Mouse (Mus musculus) frontal cortex, postnatal 10 days (tissue): Measurements from ENCODE around the gene Gm4450.
"Not testable (repeated sequence)": the region's sequence is repeated elsewhere in the genome, so short reads cannot be mapped to it uniquely, and the experiment has no call there.

Experiments
- DNase-seq, 2 experiments: peaks; one replicate each; pipeline ENCODE4 v3.0.0; 2022; ENCODE audit warnings: low spot score in 2 of 2, mixed read lengths in 1 of 2

Gm4450 gene

DNA sequence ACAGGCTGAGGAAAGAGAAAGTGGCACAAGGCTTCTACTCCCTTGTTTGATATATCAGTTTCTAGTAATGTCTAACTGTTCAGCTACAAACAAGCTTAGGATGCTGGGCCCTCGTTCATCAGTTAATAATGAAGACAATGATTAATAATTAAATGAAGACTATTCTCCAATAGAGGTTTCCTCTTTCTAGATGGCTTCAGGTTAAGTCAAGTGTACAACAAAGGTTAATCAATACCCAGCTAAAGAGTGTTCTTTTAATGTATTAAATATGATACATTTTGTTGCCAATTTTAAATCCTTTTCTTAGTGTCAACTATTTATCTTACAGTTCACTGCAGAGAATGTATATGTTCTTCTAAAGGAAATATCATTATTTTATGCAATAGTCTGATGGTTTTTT lies at the start of gene Gm4450:
Gm4450 (minus strand) TSS at position 101 of the 400 bp plus-strand sequence.
- not testable (repeated sequence) for DNase-seq

DNA sequence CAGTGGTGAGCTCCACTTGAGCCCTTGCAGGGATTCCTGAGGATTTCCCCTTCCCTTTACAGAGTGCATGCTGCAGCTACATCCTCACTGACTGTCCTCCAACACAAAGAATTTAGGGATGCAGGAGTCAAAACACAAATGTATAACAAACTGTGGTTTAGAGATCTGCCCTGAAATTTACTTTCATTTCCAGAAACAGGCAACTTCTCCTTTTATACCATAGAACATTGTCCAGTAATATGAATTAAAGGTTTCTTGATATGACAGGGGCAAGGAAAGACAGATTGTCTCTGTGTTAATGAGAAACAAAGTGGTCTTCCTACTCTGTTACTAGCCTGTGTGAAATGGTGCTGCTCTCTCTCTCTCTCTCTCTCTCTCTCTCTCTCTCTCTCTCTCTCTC lies 40.5 kb upstream of the Gm4450 start:
- DNase-seq = not testable (repeated sequence)

DNA sequence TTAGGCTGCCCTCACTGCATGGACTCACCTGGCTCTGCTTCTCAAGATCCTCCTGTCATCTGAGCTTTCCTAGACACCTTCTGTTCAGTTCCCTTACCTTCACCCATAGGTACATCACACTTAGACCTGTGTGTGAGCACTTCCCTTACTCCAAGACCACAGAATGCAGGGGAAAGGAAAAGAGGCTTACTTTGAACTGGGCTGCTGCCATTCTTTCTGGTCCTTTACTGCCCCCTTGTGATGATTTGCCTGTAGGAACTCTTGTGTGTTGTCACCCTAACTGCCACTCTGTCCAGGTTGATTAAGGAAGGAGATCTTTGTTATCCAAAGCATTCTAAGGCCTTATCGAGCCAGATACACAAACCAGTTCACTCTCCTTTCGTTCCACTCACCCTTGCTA lies 39.8 kb upstream of the Gm4450 start:
- not testable (repeated sequence) for DNase-seq

DNA sequence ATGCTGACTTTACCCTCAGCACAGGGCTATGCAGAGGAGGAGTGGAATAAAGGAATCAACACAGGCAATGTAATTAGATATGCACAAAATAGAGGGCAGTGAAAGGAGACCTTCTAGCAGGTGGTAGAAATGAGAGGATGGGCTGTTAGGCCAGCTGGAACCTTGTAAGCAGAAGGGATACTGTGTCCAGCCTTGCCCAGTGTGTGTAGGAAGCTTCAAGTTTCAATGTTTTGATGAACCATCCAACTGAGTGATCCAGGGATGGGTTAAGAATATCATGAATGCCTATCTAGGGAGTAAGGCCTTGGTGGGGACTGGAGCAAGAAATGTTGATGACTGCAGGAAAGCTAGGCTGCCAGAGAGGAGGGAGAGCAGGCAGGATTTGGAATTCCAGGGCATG lies 38.1 kb upstream of the Gm4450 start:
- DNase-seq = not testable (repeated sequence)

DNA sequence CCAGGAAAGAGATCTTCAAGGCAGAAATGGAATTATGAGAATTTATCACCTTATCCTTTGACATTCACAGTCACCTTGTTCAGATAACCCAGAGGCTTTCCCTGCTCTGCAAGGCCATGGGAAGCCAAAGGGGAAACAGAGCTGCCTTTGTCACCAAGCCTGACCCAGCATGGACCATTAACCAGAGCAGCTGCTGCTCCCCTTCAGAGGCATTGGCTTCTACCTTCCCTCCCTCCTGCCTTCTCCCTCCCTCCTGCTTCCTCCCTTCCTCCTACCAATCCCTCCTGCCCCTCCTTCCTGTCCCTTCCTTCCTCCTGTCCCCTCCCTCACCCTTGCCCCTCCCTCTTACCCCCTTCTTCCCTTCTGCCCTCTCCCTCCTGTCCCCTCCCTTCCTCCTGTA lies 37.3 kb upstream of the Gm4450 start:
- DNase-seq = not testable (repeated sequence)

DNA sequence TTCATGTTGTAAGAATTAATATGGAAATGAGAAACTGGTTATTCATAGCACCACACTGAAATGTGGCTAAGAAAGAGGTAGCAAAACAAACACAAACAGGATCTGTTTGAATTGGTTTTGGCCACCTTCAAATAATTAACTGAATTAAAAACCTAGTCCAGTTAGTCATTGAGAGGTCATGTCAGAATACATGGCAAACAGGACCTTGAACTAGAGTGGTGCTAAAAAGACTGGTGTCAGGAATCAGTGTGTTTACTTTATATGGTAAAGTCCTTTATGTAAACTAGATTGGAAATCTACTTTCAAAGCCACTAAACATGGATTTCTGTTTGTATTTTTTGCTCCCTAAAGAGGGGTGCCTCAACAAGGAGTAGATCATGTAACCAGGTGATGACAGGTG lies 14.6 kb upstream of the Gm4450 start:
- DNase-seq = not testable (repeated sequence)

DNA sequence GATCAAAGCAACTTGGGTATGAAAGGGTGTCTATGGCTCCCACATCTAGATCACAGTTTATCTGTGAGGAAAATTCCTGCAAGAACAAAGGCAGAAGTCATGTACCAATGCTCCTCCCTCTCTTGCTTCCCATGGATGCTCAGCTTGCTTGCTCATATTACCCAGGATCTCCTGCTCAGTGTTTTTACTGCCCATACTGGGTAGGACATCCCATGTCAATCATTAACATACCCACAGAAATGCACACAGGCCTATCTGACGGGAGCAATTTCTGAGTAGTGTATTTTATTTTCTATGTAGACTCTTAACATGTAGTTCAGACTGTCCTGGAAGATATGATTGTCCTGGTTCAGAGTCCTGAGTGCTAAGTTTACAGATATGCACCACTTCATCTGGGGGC lies 14.1 kb upstream of the Gm4450 start:
- DNase-seq = not testable (repeated sequence)

DNA sequence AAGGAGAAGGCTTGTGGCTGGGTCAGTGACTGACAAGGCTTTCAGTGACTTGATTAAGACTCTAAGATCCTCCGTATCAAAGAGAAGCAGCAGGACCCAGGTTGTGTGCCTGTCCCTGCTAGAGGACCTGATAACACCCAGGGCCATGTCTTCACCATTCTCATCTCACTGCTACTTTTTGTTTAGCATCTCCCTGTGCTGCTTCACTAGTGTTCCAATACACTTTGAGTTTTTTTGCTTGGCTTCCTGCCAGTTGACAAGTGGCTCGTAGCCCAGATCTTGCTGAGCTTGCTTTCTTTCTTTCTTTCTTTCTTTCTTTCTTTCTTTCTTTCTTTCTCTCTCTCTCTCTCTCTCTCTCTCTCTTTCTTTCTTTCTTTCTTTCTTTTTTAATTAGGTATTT lies 12.4 kb upstream of the Gm4450 start:
- not testable (repeated sequence) for DNase-seq

DNA sequence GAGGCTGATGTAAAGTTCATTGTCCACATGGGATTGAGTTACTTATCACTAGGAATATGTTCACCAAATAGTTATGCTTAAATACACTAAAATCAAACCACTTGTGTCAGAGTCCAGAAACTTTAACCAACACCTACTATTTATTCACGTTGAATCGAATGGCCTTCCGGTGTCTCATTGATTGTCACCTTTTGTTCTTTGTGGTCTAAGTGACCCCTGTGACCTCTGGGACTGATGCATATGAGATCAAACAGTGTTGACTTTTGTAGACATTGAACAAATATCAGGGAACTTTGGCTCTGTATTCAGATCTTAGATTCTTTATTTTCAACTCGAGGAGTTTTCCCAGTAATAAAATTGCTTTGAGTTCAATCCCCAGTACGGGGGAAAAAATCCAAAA lies 3.1 kb downstream of the Gm4450 start:
- not testable (repeated sequence) for DNase-seq

DNA sequence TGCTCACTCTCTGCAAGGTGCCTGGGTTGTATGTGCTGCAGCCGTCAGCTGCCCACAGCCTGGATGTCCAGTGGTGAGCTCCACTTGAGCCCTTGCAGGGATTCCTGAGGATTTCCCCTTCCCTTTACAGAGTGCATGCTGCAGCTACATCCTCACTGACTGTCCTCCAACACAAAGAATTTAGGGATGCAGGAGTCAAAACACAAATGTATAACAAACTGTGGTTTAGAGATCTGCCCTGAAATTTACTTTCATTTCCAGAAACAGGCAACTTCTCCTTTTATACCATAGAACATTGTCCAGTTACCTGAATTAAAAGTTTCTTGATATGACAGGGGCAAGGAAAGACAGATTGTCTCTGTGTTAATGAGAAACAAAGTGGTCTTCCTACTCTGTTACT lies 13.0 kb downstream of the Gm4450 start:
- DNase-seq = not testable (repeated sequence)

DNA sequence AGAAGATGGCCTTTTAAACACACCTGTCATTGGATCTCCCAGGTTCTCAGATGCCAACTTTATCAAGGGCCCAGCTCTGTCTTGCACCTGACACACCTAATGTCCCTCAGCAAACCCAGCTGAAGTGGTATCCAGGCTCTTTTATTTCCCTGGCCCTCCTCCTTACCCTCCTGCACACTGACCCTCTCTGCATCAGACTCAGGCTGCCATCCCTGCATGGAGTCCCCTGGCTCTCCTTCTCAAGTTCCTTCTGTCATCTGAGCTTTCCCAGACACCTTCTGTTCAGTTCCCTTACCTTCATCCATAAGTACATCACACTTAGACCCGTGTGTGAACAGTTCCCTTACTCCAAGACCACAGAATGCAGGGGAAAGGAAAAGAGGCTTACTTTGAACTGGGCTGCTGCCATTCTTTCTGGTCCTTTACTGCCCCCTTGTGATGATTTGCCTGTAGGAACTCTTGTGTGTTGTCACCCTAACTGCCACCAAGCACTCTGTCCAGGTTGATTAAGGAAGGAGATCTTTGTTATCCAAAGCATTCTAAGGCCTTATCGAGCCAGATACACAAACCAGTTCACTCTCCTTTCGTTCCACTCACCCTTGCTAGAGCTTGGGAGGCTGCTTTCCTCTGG lies 13.7 kb downstream of the Gm4450 start:
- DNase-seq = not testable (repeated sequence)

DNA sequence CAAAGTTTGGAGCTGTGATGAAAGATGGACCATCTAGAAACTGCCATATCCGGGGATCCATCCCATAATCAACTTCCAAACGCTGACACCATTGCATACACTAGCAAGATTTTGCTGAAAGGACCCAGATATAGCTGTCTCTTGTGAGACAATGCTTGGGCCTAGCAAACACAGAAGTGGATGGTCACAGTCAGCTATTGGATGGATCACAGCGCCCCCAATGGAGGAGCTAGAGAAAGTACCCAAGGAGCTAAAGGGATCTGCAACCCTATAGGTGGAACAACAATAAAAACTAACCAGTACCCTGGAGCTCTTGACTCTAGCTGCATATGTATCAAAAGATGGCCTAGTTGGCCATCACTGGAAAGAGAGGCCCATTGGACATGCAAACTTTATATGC lies 14.7 kb downstream of the Gm4450 start:
- DNase-seq = not testable (repeated sequence)

DNA sequence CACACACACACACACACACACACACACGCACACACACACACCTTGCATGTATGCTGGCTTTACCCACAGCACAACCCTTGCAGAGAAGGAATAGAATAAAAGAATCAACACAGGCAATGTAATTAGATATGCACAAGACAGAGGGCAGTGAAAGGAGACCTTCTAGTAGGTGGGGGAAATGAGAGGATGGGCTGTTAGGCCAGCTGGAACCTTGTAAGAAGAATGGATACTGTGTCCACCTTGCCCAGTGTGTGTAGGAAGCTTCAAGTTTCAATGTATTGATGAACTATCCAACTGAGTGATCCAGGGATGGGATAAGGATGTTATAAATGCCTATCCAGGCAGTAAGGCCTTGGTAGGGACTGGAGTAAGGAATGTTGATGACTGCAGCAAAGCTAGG lies 21.9 kb downstream of the Gm4450 start:
- DNase-seq = no peak

DNA sequence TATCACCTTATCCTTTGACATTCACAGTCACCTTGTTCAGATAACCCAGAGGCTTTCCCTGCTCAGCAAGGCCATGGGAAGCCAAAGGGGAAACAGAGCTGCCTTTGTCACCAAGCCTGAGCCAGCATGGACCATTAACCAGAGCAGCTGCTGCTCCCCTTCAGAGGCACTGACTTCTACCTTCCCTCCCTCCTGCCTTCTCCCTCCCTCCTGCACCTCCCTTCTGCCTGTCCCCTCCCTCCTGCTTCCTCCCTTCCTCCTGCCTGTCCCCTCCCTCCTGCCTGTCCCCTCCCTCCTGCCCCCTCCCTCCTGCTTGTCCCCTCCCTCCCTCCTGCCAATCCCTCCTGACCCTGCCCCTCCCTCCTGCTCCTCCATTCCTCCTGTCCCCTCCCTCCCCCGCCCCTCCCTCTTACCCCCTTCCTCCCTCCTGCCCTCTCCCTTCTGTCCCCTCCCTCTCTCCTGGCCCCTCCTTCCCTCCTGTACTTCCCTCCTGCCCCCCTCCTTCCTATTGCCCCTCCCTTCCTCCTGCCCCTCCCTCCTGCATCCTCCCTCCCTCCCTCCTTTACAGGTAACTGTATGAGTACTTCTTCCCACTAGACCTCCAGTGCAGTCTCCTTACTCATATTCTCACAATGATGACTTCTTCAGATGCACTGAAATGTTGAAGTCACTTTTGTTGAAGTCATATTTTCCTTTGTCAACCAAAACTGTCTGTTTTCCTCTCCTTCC lies 22.7 kb downstream of the Gm4450 start:
- DNase-seq = no peak

DNA sequence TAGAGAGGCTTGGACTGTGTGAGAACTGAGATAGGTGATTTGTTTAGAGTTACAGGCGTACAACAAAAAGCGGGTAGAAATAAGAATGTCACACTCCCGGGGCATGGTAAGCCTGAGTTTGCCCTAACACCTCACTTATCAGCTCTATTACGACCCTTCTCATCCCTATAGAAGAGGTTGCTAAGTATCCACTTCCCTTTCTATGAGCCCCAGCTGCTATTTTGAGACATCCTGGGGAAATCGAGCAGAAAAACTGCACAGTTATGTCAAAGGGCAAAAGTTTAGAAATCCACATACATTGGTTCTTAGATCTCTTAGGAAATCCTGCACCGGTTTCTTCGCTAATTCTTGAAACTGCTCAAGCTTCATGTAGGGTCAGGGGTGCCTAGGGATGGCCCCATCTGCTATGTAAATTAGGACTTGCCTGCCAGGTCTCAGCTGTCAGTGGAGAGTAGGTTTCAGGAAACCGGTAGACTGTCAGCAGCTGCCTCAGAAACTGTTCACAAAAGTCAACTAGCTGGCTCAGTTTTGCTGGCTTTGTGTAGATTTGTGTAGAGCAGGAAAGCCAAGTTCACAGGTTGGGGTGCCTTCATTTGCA lies 27.9 kb downstream of the Gm4450 start:
- DNase-seq = no peak

DNA sequence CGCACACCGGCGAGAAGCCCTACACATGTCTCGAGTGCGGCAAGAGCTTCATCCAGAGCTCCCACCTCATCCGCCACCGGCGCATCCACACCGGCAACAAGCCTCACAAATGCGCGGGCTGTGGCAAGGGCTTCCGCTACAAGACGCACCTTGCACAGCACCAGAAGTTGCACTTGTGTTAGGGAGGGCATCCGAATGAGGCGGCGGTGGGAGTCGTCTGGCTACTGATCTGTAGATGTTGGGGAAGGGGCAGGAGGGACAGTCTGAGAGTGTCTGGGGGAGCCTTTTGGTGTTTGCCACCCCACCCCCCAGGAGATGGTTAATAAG lies 28.5 kb downstream of the Gm4450 start:
- no peak for DNase-seq

DNA sequence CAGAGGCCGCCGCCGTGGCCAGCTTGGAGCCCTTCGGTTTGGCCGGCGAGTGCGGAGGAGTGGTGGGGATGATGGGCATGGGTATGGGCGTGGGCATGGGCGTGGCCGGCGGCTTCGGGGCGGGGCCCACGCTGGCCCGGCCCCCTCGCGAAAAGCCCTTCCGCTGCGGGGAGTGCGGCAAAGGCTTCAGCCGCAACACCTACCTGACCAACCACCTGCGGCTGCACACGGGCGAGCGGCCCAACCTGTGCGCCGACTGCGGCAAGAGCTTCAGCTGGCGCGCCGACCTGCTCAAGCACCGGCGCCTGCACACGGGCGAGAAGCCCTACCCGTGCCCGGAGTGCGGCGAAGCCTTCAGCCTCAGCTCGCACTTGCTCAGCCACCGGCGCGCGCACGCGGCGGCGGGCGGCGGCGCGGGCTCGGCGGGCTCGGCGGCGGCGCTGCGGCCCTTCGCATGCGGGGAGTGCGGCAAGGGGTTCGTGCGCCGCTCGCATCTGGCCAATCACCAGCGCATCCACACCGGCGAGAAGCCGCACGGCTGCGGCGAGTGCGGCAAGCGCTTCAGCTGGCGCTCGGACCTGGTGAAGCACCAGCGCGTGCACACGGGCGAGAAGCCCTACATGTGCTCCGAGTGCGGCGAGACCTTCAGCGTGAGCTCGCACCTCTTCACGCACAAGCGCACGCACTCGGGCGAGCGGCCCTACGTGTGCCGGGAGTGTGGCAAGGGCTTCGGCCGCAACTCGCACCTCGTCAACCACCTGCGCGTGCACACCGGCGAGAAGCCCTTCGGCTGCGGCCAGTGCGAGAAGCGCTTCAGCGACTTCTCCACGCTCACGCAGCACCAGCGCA lies 29.1 kb downstream of the Gm4450 start:
- peak; percentile 36 to 70 for DNase-seq

DNA sequence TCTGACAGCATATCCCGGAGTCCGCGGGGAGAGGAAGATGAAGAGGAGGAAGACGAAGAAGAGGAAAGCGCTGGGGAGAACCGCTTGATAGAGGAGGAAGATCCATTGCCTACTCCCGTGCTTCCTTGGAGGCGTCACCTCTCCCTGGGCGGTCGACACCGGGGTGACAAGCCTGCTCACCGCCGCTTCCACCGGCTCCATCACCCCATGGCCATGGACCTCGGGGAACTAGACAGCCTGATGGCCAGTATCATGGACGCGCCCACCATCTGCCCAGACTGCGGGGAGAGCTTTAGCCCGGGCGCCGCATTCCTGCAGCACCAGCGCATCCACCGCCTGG lies 29.7 kb downstream of the Gm4450 start:
- DNase-seq = peak in 1 of 2 experiments; percentile 76

DNA sequence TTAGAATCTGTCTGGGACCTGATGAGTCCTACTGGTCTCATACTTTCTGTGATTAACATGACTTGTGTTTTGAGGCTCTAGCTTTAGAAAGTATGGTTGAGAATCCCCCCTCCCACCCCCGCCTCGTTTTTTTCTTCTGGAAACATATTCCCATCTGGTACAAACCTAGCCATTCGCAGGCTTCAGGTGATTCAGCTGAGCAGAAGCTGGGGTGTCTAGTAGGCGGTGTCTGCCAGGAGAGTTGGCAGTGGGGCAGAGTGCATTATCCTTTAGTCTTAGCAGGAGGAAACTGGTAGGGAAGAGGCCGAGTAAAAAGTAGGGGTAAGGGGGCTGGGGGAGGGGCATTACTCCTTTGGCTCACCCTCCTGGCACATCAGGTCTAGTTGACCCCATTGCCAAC lies 30.2 kb downstream of the Gm4450 start:
- DNase-seq = no peak

DNA sequence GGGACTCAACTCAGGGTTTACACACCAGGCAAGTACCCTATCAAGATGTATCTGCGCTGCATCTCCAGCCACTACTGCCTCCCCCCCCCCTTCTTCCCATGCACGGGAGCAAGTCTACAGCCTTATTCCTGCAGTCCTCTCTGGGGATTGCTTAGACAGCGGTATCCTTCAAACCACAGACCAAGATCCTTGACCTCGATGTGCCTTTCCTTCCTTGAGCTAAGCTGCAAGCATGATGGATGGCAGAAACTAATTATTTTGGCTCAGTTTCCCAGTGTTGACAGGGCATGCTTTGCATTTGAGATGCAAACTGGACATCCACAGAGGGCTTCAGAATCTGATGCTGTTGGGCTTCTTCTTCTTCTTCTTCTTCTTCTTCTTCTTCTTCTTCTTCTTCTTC lies 34.0 kb downstream of the Gm4450 start:
- DNase-seq = no peak

DNA sequence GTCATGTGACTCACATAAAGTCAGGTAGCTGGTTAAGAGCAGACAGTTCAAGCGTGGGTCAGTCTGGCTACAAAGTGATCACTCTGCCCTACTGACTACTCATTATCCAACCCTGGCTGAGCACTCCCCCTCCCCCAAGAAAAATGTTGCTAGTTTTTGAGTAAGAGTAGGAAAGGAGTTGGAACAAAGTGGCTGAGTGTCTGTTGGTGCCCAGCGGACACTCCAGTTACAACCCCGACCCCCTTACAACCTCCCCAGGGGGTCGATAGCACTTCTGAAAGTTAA lies 37.2 kb downstream of the Gm4450 start:
- no peak for DNase-seq

DNA sequence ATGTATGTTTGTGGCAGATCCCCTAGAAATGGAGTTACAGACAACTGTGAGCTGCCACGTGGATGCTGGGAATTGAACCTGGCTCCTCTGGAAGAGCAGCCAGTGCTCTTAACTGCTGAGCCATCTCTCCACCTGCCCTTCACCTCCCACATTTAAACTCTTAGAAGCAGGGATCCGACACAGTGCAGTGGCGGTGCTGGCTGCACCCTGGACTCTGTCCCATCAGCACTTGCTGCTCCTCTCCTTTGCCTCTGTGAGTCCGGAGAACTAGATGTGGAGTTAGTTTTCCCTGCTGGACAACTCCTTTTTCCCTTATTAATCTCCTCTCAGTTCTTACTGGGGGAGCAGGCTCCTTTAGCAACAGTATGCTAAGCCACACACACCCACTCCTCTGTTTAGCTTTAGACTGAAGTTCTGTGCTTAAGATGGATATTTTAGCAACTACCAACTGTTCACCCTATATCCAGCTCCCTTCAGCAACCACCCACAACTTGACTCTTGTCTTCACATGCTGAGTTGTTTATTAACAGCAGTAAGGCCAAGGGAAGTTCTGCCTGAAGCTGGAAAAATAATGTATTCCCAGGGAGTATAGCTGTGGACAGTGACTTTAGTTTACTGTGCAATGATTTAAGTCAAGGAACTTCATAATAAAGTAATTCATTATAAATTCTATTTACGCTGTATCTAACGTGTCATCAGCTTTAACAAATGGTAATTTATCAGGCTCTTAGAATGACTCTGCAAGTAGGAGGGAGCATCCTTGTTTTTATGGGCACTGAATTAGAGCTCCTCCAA lies 37.7 kb downstream of the Gm4450 start:
- no peak for DNase-seq
